Mouse (Mus musculus): ENCODE data around the gene Shisa8.

Shisa8 gene

DNA sequence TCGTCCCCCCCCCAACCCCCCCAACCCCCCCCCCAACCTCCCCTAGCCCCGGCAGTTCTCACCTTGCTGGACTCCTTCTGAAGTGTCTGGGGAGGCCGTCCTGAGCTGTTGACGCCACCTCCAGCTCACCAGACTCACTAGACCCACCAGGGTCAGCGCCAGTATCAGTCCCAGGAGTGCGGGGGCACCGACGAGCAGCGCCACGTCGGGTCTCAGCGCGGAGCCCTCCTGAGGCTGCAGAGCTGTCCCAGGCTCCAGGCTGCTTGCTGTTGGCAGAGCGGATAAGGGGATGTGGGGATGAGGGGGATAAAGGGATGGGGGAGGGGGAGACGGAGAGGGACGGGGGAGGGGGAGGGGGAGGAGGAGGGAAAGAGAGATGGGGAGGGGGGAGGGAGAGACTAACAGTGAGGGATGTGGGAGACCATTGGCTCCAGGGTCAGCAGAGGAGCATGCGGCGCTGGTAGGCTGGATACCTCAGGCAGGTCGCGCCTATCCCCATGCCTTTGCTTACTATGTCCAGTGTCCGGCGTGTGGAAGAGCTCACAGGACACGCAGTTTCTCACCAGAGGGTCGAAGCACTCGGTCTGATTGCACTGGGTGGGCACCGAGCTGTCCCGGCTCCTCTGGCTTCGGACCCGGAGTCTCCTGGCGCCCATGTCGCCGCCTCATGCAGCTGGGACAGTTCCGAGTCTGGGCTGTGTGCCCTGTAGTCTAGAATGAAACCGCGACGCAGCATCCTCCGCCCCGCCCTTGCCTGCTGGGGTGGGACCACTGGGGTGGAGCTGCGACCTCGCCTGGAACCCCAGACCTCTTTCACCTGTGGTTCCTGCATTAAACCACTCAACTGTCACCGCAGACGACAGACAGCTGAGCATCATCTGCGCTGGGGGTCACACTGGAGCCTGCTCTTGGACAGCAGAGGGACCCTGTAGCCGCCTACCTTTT lies 11.3 kb upstream of the Shisa8 start, which contains the start of gene Tnfrsf13c:
TSS of gene Tnfrsf13c (minus strand) at position 713 of the 945 bp plus-strand sequence.
- DNase-seq (ENCODE audit: low spot score in 2 of 2), result no peak

DNA sequence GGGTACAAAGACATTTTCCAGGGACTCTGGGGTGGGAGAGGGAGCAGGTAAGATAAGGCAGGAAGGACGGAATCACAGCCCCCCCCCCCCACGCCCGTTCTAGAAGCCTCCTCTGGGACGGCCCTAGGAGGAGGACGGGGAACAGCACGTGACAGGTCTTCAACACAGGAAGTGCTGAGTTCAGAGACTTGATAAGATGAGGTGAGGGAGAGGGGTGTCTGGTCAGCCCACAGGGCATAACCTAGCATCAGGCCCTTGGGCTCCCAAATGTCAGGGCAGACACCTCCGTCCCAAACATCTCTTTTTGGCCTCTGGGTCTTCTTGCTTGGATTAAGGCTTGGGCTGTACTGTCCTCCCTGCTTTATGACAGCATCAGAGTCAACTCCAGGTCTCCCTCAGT lies 10.6 kb upstream of the Shisa8 start:
- no peak for DNase-seq (ENCODE audit: low spot score in 2 of 2)

DNA sequence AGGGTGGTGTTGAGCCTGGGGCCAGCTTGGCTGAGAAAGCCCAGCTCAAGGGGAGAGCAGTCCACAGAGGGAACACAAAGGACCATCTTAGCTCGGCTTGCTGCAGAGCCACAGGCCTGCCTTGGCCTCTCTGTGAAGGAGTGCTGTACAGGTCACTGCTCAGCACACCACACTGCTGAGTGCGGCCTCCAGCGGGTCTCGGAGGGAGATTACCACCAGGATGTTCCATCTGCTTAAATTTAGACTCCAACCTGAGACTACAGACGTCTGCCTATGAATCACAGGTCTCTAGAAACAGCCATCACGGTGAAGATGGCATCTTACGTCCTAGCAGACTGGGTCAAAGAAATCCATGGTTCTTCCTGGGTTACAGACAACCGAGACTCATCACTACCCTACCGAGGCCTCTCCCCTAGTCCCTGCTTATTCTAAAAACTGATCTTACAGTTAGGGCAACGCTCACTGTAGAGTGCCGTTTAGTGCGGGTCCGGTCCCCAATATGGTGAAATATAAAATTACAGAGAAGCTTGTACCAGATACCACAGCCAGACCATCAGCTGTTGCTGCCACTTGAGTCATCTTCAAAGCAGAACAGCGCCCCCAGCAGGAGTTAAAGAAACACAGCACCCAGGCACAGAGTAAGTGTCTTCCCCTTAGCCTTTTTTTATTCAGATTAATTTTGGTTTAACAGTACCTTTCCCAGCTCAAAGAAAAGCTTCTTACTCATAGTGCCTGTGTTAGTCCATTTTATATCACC lies 8.7 kb upstream of the Shisa8 start:
- DNase-seq (ENCODE audit: low spot score in 2 of 2), result no peak

DNA sequence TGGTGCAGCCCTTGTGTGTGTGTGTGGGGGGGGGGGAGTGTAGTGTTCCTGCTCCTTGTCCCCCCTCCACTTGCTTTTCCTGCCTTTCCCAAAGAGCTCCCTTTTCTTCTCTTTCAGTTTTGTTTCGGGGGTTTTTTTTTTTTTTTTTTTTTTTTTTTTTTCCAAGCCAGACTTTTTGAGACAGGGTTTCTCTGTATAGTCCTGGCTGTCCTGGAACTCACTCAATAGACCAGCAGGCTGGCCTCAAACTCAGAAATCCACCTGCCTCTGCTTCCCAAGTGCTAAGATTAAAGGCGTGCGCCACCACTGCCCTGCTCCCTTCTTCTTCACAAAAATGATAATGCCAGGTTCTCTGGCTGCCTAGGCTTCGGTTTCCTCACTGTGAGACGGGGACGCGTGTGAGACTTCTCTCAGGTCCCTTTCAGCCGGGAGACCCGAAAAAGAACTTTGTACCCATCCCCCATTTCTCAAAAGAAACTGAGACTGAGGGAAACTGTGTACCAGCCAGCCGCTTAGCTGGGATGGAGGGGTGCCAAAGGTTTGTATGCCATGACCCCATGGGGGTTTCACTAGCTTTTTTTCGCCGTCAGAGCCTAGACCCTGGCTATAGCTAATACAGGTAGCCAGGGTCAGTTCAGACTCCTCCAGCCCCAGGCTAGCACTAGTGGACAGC lies 7.5 kb upstream of the Shisa8 start:
- DNase-seq (ENCODE audit: low spot score in 2 of 2), result no peak

DNA sequence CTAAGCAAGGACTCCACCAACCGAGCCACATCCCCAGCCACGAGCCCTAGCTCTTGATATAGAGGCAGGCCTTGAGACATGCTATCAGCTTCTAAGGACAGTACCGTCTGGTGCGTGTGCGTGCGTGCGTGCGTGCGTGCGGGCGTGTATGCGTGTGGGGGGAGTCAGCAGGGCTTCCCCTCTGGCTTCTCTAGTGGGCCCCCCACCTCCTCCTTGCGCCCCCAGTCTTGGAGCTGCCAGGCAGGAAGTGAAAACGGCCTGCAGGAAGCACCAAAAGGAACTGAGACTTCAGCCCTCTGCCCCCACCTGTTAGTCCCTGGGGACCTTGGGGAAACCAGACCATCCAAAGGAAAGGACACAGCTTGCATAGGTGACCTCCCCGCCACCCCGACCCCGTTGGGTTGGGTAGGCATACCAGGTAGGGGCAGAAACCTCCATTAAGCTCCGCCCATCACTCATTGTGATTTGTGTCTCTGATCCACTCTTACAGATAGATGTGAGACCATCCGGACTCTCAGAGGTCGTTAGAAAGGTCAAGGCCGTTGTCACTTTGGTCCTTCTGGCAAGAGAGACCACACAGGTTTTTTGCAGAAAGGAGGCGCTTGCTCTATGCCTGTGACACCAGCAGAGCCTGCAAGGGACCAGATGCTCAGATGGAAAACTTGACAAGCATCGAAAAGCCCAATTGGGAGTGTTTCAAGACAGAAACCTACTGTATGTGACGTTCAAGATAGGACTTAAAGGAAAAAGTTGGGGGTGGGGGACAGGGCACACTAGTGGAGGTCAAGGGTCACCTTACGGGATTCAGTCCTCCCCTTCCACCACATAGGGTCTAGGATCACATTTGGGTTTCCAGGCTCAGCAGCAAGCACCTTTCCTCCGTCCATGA lies 6.4 kb upstream of the Shisa8 start:
- DNase-seq (ENCODE audit: low spot score in 2 of 2), result no peak

DNA sequence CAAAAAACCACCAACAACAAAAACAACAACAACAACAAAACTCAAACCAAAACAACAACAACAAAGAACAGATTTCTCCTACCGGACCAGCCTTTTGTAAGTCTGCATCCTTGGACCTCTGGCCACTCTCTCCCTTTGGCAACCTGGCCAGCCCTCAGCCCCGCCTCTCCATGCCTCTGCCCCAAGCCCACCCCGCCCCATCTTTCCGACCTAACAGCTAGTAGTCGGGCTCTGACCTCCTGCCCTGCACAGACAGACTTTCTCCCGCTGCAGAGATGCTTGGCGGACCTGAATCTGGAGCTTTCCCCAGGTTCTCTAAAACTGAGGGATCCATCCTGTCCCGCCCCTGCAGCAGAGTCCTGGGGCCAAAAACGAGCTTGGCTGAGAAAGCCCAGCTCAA lies 5.4 kb upstream of the Shisa8 start:
- no peak for DNase-seq (ENCODE audit: low spot score in 2 of 2)

DNA sequence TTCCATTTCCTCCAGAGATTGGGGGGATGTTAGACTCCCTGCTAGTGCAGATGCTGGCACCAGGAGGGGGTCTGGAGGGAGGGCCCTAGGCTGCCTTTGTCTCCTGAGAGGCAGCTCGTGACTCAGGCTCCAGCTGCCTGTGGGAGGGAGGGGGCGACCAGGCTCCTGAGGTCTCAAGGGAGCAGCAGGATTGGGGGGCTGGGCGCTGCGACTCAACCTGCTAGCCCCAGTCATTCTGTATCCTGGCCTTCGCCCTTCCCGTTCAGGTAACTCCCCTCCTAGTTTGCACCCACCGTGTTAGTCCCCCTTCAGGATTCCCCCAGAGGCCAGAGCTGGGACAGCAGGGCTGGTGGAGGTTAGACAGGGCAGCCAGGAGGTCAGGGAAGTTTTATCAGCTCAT lies 4.4 kb upstream of the Shisa8 start:
- no peak for DNase-seq (ENCODE audit: low spot score in 2 of 2)

DNA sequence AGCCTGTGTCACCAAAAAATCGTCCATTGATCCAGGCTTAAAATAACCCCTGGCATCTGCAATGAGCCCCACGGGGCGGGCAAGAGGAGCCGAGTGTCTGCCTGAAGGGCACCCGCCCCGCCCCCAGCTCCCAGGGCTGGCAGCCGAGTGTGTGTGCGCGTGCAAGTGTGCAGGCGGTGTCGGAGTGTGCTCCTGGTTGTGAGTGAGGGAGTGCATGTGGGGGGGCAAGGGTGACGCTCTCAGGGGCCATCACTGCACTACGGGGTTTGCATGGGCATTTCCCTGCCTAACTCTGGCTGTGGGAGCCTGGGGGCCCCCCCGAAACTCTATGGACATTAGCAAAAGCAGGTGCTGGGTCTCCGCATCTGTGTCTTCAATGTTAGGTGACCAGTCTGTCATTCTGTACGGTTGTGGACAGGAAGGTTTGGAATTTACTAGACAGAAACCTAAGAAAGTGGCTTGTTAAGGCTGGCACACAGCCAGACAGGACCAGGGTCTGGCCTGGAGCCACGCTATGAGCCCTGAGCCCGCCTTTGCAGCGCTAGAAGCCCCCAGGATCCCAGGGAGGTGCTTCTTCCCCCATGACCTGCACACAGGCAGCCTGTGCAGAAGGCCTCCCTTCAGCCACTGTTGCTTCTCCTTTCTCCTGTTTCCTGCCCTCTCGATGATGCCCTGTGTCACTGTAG lies 3.7 kb upstream of the Shisa8 start:
- no peak for DNase-seq (ENCODE audit: low spot score in 2 of 2)

DNA sequence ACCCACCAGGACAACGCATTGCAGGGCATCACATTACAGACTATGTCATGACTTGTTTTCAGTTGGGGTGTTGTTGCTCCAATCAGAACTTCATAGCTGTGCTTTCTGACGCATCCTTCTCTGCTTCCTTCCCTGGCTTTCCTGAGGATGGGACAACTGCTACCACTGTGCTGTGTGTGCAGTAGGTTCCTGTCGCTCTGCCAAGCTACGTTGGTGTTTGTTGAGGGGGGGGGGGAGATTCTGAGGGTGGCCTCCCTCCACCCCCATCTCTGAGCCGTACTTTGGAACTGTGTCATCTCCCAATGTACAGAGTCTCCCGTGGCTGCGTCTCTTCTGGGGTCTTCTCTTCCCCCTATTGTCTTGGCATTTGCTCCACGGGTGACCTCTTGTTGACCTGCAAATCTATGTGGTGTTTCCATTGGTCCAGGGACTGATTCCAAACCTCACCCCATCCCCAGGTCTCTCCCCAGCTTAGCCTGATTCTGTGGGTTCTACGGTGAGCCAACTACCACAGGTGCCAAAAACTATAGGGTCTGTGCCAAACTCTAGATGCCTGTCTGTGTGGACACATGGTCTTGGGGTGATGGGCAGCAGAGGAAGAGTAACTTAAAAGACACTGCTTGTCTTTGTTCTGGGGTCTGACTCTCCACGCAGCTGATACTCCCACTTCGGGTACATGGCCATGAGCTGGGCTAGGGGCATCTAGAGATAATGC lies 2.9 kb upstream of the Shisa8 start:
- no peak for DNase-seq (ENCODE audit: low spot score in 2 of 2)

DNA sequence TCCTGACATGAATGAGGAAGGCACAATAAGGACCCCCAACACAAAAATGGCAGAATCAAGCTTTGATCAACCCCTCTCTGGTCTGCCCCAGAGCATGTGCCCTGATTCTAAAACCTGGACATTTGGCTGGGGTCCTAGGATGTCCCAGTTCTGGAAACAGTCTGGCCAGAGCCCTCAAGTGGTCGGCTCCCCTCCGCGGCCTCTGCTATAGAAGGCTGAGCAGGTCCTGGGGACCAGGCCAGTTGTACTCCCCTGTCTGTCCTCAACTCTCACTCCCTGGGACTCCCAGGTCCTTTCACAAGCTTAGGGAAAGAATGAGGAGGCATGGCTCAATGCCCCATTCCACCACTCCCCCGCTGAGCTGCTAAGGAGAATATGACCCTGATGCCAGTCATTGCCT lies 607 bp upstream of the Shisa8 start:
- no peak for DNase-seq (ENCODE audit: low spot score in 2 of 2)

DNA sequence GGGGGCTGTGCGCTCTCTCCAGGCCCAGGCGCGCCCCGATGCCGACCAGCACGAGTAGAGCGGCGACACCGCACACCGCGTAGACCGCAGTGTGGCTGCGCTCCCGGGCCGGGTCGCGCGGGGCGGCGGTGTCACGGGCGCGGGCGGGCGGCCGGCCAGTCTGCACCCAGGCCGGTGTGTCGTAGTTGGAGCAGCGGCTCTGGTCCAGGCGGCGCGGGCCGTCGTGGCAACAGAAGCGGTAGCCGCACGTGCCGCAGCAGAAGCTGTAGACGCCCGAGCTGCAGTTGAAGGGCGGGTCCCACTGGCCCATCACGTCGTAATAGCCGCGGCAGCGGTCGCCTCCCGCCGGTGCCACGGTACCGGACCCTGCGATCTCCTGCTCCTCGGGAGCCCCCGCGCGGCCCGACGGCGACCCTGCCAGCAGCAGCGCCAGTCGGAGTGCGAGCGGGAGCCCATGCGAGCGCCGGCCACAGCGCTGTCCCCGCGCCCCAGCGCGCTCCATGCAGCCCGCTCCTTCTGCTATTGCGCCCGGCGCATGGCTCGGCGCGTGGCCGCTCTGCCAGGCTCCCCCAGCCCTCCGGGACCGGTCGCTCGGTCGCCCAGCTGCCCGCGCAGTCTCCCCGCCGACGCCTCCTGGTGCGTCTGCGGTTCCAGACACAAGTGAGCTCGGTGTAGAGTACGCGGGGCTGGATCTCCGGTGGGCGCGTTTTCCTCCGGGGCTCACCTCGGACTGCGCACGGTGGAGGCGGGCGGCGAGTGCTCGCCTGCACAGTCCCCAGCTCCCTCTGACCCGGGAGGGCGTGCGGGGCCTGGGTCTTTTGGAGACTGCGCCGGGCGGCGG lies 484 bp downstream of the Shisa8 start:
- DNase-seq (ENCODE audit: low spot score in 2 of 2), result no peak

DNA sequence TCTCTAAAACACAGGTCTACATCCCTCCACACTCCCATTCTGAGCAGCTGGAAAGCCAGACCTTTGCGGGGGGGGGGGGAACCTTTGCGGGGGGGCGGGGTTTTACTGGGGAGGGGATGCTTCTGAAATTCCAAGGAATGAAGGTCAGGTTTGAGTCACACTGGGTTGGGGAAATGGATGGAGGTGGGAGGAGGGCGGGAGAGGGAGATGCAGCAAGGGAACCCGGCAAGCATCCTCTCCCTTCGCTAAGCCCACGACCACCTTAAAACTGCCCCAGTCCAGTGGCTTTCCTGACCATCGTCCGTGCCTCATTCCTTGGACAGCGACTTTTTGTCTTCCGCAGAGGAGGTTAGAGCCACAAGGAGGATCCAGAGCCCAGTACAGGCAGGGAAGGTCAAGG lies 1.3 kb downstream of the Shisa8 start:
- DNase-seq (ENCODE audit: low spot score in 2 of 2), result no peak

DNA sequence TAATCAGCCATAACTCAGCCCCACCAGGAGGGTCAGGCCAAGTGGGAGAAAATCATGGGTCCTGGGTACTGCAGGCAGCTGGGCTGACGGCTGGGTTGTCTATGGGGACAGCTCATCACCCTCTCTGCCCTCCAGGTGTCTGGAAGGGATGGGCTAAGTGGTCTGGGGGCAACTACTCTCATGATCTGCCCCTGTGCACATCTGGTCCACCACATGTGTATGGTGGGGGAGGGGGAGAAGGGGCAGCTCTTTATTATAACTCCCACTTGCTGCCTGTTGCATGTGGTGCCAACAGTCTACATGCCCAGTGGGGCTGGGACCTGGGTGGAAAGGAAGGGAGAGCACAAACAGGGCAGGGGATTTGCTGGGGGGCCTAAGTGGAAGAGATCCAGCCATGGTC lies 1.8 kb downstream of the Shisa8 start:
- DNase-seq (ENCODE audit: low spot score in 2 of 2), result no peak

DNA sequence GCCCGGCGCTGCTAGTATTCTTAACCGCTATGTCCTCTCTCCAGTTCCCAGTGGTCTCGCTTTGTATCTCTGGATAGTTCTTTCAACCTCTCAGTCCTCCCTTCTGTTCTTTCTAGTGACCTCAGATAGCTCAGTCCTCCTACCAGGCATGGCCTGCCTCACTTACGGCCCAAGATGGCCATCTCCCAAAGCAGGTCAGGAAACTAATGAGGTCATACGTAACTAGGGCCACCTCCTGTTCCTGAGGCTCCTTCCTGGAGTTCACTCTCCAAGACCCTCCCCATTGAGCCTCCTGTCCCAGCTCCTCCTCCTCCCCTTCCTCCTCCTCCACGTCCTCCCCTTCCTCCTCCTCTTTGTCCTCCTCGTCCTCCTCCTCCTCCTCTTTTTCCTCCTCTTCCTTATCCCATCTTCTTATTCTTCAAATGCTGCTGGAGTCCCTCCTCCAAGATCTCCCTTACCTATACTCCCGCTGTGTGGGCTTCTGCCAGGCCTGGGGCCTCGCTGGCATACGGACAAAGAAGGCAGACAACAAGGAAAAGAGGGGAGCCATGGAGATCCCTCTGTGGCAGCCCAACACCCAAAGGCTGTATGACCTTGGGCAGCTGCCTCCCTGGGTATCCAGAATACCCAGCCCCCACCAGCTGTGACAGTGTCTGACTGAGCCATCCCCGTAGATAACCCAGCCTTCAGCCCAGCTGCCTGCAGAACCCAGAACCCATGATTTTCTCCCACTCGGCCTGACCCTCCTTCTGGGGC lies 3.1 kb downstream of the Shisa8 start:
- no peak for DNase-seq (ENCODE audit: low spot score in 2 of 2)

DNA sequence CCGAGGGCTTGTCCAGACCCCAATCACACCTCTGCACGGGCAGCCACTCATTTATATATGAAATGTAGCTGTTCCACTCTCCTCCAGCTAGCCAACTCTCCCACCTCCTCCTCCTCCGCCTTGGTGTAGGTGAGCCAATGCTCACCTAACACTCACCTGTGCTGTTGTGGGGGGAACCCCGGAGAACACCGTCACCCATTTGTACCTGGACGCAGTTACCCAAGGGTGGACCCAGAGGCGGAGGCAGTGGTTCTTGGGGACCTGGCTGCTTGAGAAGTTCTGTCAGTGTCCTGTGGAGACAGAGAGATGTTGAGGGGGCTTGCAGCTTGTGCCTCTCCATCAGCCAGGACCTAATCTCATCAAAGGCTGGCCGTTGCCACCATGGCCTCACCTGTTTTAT lies 4.3 kb downstream of the Shisa8 start:
- no peak for DNase-seq (ENCODE audit: low spot score in 2 of 2)

DNA sequence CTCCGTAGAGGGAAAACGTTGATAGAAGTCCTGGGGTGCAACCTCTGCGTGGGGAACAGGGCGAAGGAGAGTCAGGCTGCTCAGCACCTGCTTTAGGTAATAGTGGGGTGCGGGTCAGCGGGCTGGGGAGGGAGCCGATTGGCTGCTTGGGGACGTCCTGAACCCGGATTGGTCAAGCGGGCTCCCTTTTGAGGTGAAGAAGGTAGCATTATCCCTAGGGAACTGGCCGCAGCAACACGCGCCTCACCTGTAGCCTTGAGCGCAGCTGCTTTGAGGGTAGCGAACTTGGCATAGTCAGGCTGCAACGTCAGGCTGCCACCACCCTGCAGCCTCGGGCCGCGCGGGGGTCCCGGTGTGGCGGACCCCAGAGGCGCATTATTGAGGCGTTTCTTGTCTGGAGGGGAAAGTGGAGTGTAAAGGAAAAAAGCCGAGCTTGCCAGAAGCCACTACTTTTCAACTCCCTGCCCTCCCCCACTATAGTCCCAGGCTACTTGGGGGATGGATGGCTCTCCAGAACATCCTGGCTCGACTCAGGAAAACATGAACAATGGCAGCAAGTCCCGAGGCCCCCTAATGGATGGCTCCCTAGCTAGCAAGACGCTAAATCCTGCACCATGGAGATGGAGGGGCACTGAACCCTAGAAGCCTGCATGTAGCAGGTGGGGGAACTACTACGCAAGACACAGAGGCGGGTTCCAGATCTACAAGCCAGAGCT lies 5.0 kb downstream of the Shisa8 start:
- no peak for DNase-seq (ENCODE audit: low spot score in 2 of 2)

DNA sequence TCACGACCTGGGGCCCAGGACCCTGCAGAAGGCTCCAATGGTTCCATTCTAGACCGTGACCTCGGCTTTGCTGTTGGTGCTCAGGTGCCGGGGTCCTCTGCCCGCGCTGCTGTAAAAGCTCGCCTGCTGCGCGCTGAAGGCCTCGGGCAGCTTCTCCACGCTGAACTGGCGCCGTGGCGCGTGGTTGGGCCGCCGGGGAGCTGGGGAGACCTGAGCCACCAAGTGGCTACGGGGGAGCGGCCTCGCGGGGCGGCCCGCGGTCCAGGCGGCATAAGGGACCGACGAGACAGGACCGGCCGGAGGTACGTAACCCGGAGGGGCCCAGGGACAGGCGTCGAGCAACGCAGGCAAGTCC lies 5.5 kb downstream of the Shisa8 start:
- DNase-seq (ENCODE audit: low spot score in 2 of 2), result no peak

All from frontal cortex, postnatal 36 days (tissue).